Mouse (Mus musculus) adipose tissue, adult 10 weeks (tissue): ENCODE measurements around the gene Mns1. TPM values are rescaled to one million over a fixed set of nuclear protein-coding genes. Genes with fewer than 3 reads are reported as not detected.

ENCODE experiments used
- polyA plus RNA-seq: library from polyadenylated mRNA; stranded (reverse); fragments of 350-450 nt; fragmentation: Illumina TruSeq; extraction: RNeasy Lipid Tissue Mini Kit (QIAGEN cat#74804); gene quantifications from one replicate; pipeline ENCODE4 v1.2.3, GENCODE M21; 2014; ENCODE audit warnings: low read depth, low replicate concordance

Mns1 gene
- polyA plus RNA-seq, result 8.7 TPM

GRCm38 (mm10) chr9:72437822-72438701, at the start of gene Mns1:
Mns1 (plus strand) TSS chr9:72438011.

DNA sequence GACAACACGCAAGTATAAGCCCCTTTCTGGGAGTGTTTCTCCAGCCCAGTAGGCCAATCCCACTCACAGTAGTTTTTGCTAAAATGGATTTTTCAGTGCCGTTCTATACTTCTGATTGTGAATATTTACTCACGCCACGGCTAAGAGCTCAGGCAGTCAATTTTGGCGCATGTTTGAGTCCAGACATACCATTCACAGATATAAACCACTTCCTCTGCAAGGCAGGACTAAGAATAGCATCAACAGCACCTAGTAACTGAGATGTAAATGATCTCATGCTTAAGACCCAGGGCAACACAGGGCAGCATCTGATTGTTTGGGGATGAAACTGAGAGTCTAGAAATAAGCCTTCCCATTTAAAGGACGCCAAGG, 54.4 kb downstream of the Mns1 start, which contains the start of gene Tex9:
Gene Tex9, minus strand, starts transcription at position 19 of the 372 bp plus-strand sequence.

Other genes starting within 250 kb of the Mns1 start
- 26.6 TPM for gene Zfp280d, start 163.2 kb upstream of the Mns1 start, polyA plus RNA-seq
- gene Tex9, start 54.2 kb downstream of the Mns1 start, polyA plus RNA-seq, result 9.1 TPM
- gene Rfx7, start 94.2 kb downstream of the Mns1 start, polyA plus RNA-seq, result 10.2 TPM
- gene Nedd4, start 224.3 kb downstream of the Mns1 start, polyA plus RNA-seq, result 284 TPM